Mouse (Mus musculus) left cerebral cortex, adult 9 months (tissue): ENCODE measurements around the gene Ncapg.

Experiments
- DNase-seq, 2 experiments: peaks; one replicate each; pipeline ENCODE4 v3.0.0; 2022; ENCODE audit warnings: low spot score in 2 of 2

The Ncapg gene

GRCm38 (mm10) chr5:45691678-45692077 lies 22.0 kb downstream of the Ncapg start:
- DNase-seq, result no peak

- DNase-seq, result no peak
Measured at GRCm38 (mm10) chr5:45706811-45707210, 37.1 kb downstream of the Ncapg start.

- no peak for DNase-seq
Measured at GRCm38 (mm10) chr5:45709653-45710052, 39.9 kb downstream of the Ncapg start.

- DNase-seq, result no peak
Measured at GRCm38 (mm10) chr5:45718848-45719488, 49.2 kb downstream of the Ncapg start.

- no peak for DNase-seq
Measured at GRCm38 (mm10) chr5:45733751-45734150, 64.0 kb downstream of the Ncapg start.

- no peak for DNase-seq
Measured at GRCm38 (mm10) chr5:45737911-45738310, 68.2 kb downstream of the Ncapg start.
